Mouse (Mus musculus): ENCODE results near the gene Olfr843. TPM values are rescaled to one million over a fixed set of nuclear protein-coding genes. Genes with fewer than 3 reads are reported as not detected.

Olfr843 gene
- not detected in 2 replicates for polyA plus RNA-seq (2014; fragmentation: Nextera tagmentation; extraction: Ambion mirVana)

DNA sequence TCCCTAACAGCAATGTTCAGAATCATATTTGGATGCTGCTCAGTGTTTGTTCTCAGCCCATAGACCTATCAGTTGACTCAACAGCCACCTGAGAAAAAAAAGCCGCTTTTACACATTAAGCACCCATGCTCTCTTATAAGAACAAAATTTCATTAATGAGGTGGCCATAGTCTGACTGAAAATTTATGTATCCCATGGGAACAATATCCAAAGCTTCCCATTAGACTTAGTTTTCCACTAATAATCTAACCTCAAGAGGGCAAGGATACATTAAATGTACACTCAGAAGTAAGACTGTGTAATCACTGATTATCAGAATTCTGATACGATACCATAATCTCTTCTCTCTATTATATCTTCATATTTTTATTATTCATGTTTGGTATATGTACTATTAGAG, at the start of gene Olfr843:
Gene Olfr843 (minus strand): TSS at position 101 of the 400 bp plus-strand sequence.
- H3K4me1 ChIP-seq (ENCODE audit: insufficient read depth) = no peaks in the 10 kb centered on the region
- no peak within 1 kb of the TSS for H3K4me3 ChIP-seq (ENCODE audit: low read depth, low read length)
- H3K27me3 ChIP-seq (ENCODE audit: insufficient read depth, low read length) = no peaks in the 10 kb centered on the region
- DNase-seq = no peak
- H3K9ac ChIP-seq = no peak within 1 kb of the TSS
- 76% methylated on average over 2 of the region's 2 CpGs for WGBS
- no peak for TF ChIP-seq CTCF (IDR thresholded peaks at IDR 0.05; ENCODE audit: low read depth)
- H3K36me3 ChIP-seq (ENCODE audit: insufficient read depth) = no peaks in the 10 kb centered on the region
- H3K27ac ChIP-seq (ENCODE audit: low read depth) = no peak within 1 kb of the TSS
- no peak within 1 kb of the TSS for H3K4me2 ChIP-seq
- H3K9me3 ChIP-seq (ENCODE audit: low read depth, low read length) = no peaks in the 10 kb centered on the region
- no peak for ATAC-seq (ENCODE audit: insufficient read depth)

Other genes starting within 250 kb of the Olfr843 start
- not detected in 2 replicates for gene Olfr835, start 219.3 kb downstream of the Olfr843 start, polyA plus RNA-seq (2014; fragmentation: Nextera tagmentation; extraction: Ambion mirVana)
- gene Olfr836, start 131.6 kb downstream of the Olfr843 start, polyA plus RNA-seq (2014; fragmentation: Nextera tagmentation; extraction: Ambion mirVana) = not detected in 2 replicates
- gene Olfr837, start 115.7 kb downstream of the Olfr843 start, polyA plus RNA-seq (2014; fragmentation: Nextera tagmentation; extraction: Ambion mirVana) = not detected in 2 replicates
- not detected in 2 replicates for gene Olfr839-ps1, start 74.7 kb downstream of the Olfr843 start, polyA plus RNA-seq (2014; fragmentation: Nextera tagmentation; extraction: Ambion mirVana)
- gene Olfr844, start 64.4 kb upstream of the Olfr843 start, polyA plus RNA-seq (2014; fragmentation: Nextera tagmentation; extraction: Ambion mirVana) = not detected in 2 replicates
- gene Olfr845, start 84.5 kb upstream of the Olfr843 start, polyA plus RNA-seq (2014; fragmentation: Nextera tagmentation; extraction: Ambion mirVana) = not detected in 2 replicates
- gene Olfr846, start 112.0 kb upstream of the Olfr843 start, polyA plus RNA-seq (2014; fragmentation: Nextera tagmentation; extraction: Ambion mirVana) = not detected in 2 replicates
- gene Olfr847, start 126.7 kb upstream of the Olfr843 start, polyA plus RNA-seq (2014; fragmentation: Nextera tagmentation; extraction: Ambion mirVana) = not detected in 2 replicates
- gene Olfr849, start 188.3 kb upstream of the Olfr843 start, polyA plus RNA-seq (2014; fragmentation: Nextera tagmentation; extraction: Ambion mirVana) = not detected in 2 replicates
- gene Olfr850, start 226.3 kb upstream of the Olfr843 start, polyA plus RNA-seq (2014; fragmentation: Nextera tagmentation; extraction: Ambion mirVana) = not detected in 2 replicates
- not detected in 2 replicates for gene Olfr851, start 241.3 kb upstream of the Olfr843 start, polyA plus RNA-seq (2014; fragmentation: Nextera tagmentation; extraction: Ambion mirVana)